Mouse (Mus musculus) MEL (cell line): ENCODE data around the gene Arpc5.

Source experiments
- CTCF ChIP-seq, 3 experiments: IDR thresholded peaks in 2 of 3; conservative IDR thresholded peaks in 1 of 3; 2 replicates each; pipeline ENCODE4 v1.5.1; 2011 to 2012; ENCODE audit warnings: low read length in 3 of 3, low read depth in 2 of 3, mild to moderate bottlenecking in 2 of 3, improper control_type of control experiment in 1 of 3, inconsistent platforms in 1 of 3, mixed read lengths in 1 of 3, moderate library complexity in 1 of 3; ENCODE audit not compliant: control insufficient read depth in 1 of 3, insufficient read depth in 1 of 3, poor library complexity in 1 of 3, severe bottlenecking in 1 of 3
- EP300 ChIP-seq, 2 experiments: IDR thresholded peaks; 2 replicates each; pipeline ENCODE4 v1.6.1; 2011; ENCODE audit warnings: improper control_type of control experiment in 2 of 2, low read length in 2 of 2, low read depth in 1 of 2, mild to moderate bottlenecking in 1 of 2
- MAFK ChIP-seq: IDR thresholded peaks from 2 replicates; pipeline ENCODE4 v1.6.1; 2011; ENCODE audit warnings: low read depth, mild to moderate bottlenecking, low read length, improper control_type of control experiment, borderline replicate concordance
- MAX ChIP-seq: IDR thresholded peaks from 2 replicates; pipeline ENCODE4 v1.6.1; 2011; ENCODE audit warnings: low read length, improper control_type of control experiment
- MEF2A ChIP-seq: IDR thresholded peaks from 2 replicates; pipeline ENCODE4 v1.6.1; 2014; ENCODE audit warnings: low read depth, mild to moderate bottlenecking, inconsistent platforms, low read length, improper control_type of control experiment; ENCODE audit not compliant: poor library complexity, insufficient replicate concordance, severe bottlenecking; ENCODE audit errors: extremely low read depth
- MYB ChIP-seq: IDR thresholded peaks from 2 replicates; pipeline ENCODE4 v1.6.1; 2011; ENCODE audit warnings: mild to moderate bottlenecking, low read depth, low read length, improper control_type of control experiment
- MYC ChIP-seq: IDR thresholded peaks from 2 replicates; pipeline ENCODE4 v1.6.1; 2011; ENCODE audit warnings: low read depth, mild to moderate bottlenecking, low read length, improper control_type of control experiment, moderate library complexity
- POLR2A ChIP-seq, 2 experiments: IDR thresholded peaks; 2 replicates each; pipeline ENCODE4 v1.6.1; 2011 to 2012; ENCODE audit warnings: low read length in 2 of 2, mild to moderate bottlenecking in 2 of 2, control low read depth in 1 of 2, improper control_type of control experiment in 1 of 2, low read depth in 1 of 2, moderate library complexity in 1 of 2; ENCODE audit not compliant: control insufficient read depth in 1 of 2, insufficient read depth in 1 of 2, poor library complexity in 1 of 2

DNA sequence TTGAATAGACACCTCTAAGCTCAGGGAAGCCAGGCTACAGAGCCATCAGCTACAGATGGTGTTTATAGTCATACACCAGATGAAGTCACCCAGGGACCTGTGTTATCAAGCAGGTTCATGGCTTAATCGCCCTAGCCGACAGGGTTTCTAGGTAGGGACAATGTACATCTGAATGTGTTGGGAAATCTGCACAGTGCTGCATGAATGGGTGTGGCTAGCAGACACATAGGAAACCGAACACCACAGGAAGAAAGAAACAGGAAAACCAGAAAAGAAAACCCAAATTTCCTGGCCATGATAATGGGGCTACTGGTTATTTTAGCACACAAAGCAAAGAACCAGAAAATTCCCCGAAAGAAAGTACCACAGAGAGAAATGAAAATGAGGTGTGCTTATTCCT, 45.4 kb upstream of the Arpc5 start:
- TF ChIP-seq POLR2A (IDR thresholded peaks at IDR 0.05; ENCODE audit: control insufficient read depth in 1 of 2, insufficient read depth in 1 of 2, low read depth in 1 of 2, low read length in 2 of 2, poor library complexity in 1 of 2): no peak
- TF ChIP-seq CTCF (IDR thresholded peaks at IDR 0.05 in 2 of 3, conservative IDR thresholded peaks at IDR 0.05 in 1 of 3; ENCODE audit: control insufficient read depth in 1 of 3, insufficient read depth in 1 of 3, low read depth in 2 of 3, low read length in 3 of 3, poor library complexity in 1 of 3, severe bottlenecking in 1 of 3): no peak
- TF ChIP-seq MYC: no peak
- no peak for TF ChIP-seq MAX
- TF ChIP-seq MYB: no peak
- TF ChIP-seq MEF2A: no peak
- TF ChIP-seq EP300 (IDR thresholded peaks at IDR 0.05; ENCODE audit: low read depth in 1 of 2, low read length in 2 of 2): no peak
- TF ChIP-seq MAFK: no peak
